Mouse (Mus musculus) thymus, postnatal 10 days (tissue): Measurements from ENCODE around the gene Gm10770.
"Not testable (repeated sequence)": the region's sequence is repeated elsewhere in the genome, so short reads cannot be mapped to it uniquely, and the experiment has no call there.

ENCODE experiments used
- DNase-seq, 2 experiments: peaks; one replicate each; pipeline ENCODE4 v3.0.0; 2021; ENCODE audit warnings: low spot score in 2 of 2

Gene Gm10770

DNA sequence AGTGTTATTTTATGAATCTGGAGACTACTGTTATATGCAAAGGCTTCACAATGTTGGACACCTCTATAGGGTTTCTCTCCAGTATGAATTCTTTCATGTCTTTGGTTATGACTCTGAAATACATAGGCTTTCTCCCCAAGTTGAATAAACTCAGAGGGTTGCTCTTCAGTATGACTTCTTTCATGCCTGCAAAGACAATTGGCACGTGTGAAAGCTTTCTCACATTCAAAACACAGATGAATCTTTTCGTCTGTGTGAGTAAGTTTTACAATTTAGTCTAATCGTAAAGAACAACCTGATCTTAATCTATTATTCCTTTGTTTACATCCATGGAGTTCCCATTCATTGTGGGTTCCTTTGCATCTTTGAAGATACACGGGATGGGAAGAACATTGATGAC is at the start of gene Gm10770:
Gene Gm10770, minus strand, starts transcription at position 101 of the 400 bp plus-strand sequence.
- not testable (repeated sequence) for DNase-seq

DNA sequence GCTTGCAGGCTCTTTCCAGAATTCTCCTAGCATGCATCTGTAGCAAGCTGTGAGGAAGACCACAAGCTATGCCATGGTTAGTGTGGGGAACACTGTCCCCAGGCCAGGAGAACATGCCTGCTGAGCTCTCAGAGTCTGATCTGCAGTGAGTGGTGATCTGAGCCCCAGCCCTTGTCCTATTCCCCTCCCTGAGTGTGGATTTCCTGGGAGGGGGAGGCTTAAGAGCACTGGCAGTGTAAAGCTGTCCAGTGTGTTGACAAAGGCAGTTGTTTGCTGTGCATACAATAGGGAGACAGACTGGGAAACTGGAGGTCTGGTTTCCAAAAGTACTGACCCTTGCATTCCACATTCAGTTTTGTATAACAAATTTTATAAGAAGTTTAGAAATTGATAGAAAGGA is 43.8 kb upstream of the Gm10770 start:
- DNase-seq: not testable (repeated sequence)

DNA sequence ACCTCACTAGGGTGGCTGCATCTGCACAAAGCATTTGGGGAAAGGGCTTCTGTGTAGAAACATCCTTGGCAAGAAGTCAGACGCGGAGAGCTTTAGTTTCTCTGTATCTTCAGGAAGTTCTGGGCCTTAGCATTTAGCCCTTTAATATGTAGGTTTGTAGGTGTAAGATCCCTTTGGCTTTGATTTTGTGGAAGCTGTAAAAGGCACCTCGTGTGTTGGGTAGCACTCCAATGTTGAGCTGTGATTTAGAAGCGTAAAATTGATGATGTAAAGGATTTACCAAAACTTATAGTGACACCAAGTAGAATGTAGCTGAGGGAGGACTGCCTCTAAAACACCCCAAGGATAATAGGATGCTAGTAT is 38.9 kb upstream of the Gm10770 start:
- not testable (repeated sequence) for DNase-seq

DNA sequence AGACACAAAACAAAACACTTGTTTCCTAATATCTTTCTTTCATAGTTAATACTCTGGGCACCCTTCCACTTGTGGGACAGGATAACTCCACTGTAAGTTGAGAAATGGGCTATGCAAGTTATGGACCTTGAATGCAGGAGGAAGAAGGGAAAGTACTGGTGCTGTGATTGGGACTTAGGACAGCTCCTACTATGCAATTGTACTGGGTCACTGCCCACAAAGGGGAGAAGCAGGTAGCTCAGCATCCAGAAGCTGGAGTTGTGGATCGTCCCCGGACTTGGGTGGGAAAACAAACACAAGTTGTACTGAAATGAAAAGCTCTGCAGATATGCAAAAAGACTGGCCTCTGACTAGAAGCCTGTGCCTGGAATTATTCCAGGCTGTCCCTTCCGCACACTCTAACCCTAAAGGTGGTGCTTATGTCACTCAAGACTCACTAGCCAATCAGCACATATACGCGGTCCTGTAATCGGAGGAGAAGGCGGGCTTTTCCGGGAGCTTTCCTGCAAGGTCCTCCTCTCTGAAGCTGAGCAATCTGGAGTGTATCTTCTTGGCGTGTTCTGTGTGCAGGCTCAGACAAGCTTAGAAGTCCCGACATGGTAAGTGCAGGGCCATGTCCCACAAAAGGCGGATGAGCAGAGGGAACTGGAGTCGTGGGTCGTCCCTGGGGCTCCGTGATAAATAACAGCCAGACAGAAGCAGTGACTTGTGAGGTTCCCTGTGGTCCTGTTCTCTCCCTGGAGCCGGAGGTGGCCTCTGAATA is 38.3 kb upstream of the Gm10770 start, which contains the start of gene Zfp937:
Gene Zfp937, plus strand, starts transcription at position 474 of the 763 bp plus-strand sequence.
- DNase-seq: peak; percentile 12 to 13

DNA sequence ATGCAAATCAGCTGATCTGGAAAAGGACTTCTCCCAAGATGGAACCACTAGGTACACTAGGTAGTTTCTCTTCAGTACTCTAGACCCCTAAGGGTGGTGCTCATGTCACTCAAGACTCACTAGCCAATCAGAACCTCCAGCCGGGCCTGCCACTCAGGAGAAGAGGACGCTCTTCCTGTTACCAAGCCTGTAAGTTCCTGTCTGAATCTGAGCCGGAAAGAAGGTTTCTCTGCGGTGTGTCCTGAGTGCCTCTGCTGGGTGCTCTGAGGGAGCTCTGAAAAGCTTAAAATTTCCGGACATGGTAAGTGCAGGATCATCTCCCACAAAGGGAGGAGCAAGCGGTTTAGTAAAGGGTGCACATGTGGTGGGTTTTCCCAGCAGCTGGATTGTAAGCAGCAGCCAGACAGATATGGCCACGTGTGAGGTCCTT is 2.1 kb upstream of the Gm10770 start, which contains the start of gene Gm14139:
Gene Gm14139, plus strand, starts transcription at position 186 of the 430 bp plus-strand sequence.
- DNase-seq: not testable (repeated sequence)

GRCm38 (mm10) chr2:150181046-150181445 is 1.6 kb upstream of the Gm10770 start:
- not testable (repeated sequence) for DNase-seq

DNA sequence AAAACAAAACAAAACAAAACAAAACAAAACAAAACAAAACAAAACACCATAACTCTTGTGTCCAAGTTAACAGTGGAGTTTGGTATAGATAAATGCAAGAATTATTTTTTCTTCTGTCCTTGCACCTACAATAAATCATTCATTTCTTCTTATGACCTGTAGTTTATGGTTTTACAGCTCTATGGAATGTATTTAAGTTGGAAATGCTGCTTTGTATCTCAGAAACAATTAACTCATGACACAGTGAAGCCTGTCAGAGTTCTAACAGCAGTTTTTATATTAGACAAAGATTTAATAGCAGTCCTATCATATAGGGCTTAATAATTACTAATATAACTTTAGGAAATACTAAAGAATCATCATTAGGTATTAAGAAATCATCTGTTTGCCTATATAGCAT is 5.6 kb downstream of the Gm10770 start:
- DNase-seq: no peak

GRCm38 (mm10) chr2:150166703-150167102 is 12.8 kb downstream of the Gm10770 start:
- DNase-seq: no peak

- DNase-seq: peak; percentile 71 to 79
Observed at GRCm38 (mm10) chr2:150136435-150136897, 43.0 kb downstream of the Gm10770 start, which contains the start of gene Zfp120. TSS of gene Zfp120 (minus strand) at chr2:150136708.

DNA sequence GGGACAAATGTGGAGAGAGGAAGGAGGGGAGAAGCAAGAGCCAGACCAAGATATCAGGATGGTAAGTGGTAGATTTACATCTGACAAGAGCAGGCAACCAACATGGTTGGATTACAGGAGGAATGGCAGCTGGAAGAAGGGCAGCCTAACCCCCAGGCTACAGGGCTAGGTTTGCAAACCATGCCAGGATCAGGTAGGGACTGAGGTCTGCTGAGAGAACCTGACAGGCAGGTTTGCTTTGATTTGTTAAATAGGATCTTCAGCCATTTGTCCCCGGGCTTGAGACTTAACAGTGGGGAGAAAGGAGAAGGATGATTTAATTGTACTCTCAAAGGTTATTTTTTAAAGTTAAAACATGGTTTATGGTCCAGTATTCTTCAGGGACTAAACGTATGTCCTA is 46.7 kb downstream of the Gm10770 start:
- DNase-seq: no peak

GRCm38 (mm10) chr2:150132002-150132401 is 47.5 kb downstream of the Gm10770 start:
- DNase-seq: not testable (repeated sequence)
